Mouse (Mus musculus): ENCODE measurements at regions not wholly inside any gene's neighbourhood (a gene's known extent, or its start where the extent isn't known, plus 50 kb on each side); places are given as distances from the start of the nearest gene placed in this dataset.

DNA sequence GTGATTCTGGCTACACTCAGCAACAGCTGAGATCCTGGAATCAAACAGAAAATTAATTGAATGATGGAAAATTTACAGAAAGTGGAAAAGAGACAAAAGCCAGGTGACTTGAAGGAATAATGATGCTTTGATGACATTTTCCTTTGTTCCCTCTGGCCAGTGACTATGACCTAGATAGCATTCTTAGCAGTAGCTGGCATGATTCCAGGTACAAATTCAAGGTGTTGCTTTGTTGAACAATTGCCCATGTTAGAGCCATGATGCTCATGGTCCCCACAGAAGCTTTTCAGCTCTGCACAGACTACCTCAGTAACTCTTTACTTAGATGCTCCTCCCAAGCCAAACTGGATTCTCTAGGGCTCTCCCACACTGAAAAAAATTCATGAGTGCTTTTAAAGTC is 2164.6 kb upstream of the Lrrc6 start:
- TF ChIP-seq POLR2A (IDR thresholded peaks at IDR 0.05; ENCODE audit: borderline replicate concordance, control insufficient read depth, low read depth, low read length): no peak
- TF ChIP-seq CTCF (IDR thresholded peaks at IDR 0.05; ENCODE audit: control insufficient read depth, insufficient read depth, low read length): no peak

Data from bone marrow, adult 2 months (tissue).